Mouse (Mus musculus): Measurements from ENCODE around the gene Cdh4.

GRCm38 (mm10) chr2:179655506-179655905 is 213.3 kb downstream of the Cdh4 start:
- no peak for TF ChIP-seq TAL1 (IDR thresholded peaks at IDR 0.05; ENCODE audit: low read length)
- no peak for TF ChIP-seq GATA1 (IDR thresholded peaks at IDR 0.05; ENCODE audit: low read length)

All from erythroblast, embryonic 14.5 days (primary cell).